Mouse (Mus musculus): ENCODE measurements around the gene Ugt8a.

GRCm38 (mm10) chr3:125932594-125933237 lies 5.7 kb downstream of the Ugt8a start:
- TF ChIP-seq CTCF (IDR thresholded peaks at IDR 0.05; ENCODE audit: control insufficient read depth, insufficient read depth, low read length): no peak
- no peak for TF ChIP-seq POLR2A (IDR thresholded peaks at IDR 0.05; ENCODE audit: borderline replicate concordance, control insufficient read depth, low read depth, low read length)

All from bone marrow, adult 2 months (tissue).